Mouse (Mus musculus) forebrain, embryonic 11.5 days (tissue): Measurements from ENCODE around the gene Gabrr3. TPM values are rescaled to one million over a fixed set of nuclear protein-coding genes. Genes with fewer than 3 reads are reported as not detected.

Experiments used
- ATAC-seq: fragments of 200-750 bp; cut with Nextera tagmentation; replicated peaks from 2 replicates; pipeline ENCODE4 v1.8.0; 2017; ENCODE audit warnings: moderate TSS enrichment; ENCODE audit not compliant: low FRiP score
- DNase-seq: peaks from one replicate; pipeline ENCODE4 v3.0.0-alpha.2; 2017; ENCODE audit warnings: low spot score
- H3K27ac ChIP-seq: fragments of 300-500 bp; sonication (generic); 2 replicates; pipeline ENCODE4 v1.5.1; 2014; ENCODE audit warnings: low read depth, low read length
- H3K27me3 ChIP-seq: fragments of 300-500 bp; sonication (generic); 2 replicates; pipeline ENCODE4 v1.6.1; 2014; ENCODE audit warnings: mild to moderate bottlenecking, low read length, mixed read lengths; ENCODE audit not compliant: control insufficient read depth, insufficient read depth
- H3K36me3 ChIP-seq: fragments of 300-500 bp; sonication (generic); 2 replicates; pipeline ENCODE4 v1.6.1; 2014; ENCODE audit warnings: mild to moderate bottlenecking, low read length, moderate library complexity, mixed read lengths; ENCODE audit not compliant: control insufficient read depth, insufficient read depth
- H3K4me1 ChIP-seq: fragments of 300-500 bp; sonication (generic); replicated peaks from 2 replicates; pipeline ENCODE4 v1.6.1; 2014; ENCODE audit warnings: low read length, mixed read lengths; ENCODE audit not compliant: control insufficient read depth, insufficient read depth
- H3K4me2 ChIP-seq: fragments of 300-500 bp; sonication (generic); 2 replicates; pipeline ENCODE4 v1.6.1; 2014; ENCODE audit warnings: low read depth, mild to moderate bottlenecking, low read length, moderate library complexity, mixed read lengths; ENCODE audit not compliant: severe bottlenecking
- H3K4me3 ChIP-seq: fragments of 300-500 bp; sonication (generic); 2 replicates; pipeline ENCODE4 v1.5.1; 2014; ENCODE audit warnings: low read depth, low read length
- H3K9ac ChIP-seq: fragments of 300-500 bp; sonication (generic); 2 replicates; pipeline ENCODE4 v1.6.1; 2014; ENCODE audit warnings: low read length
- H3K9me3 ChIP-seq: fragments of 300-500 bp; sonication (generic); 2 replicates; pipeline ENCODE4 v1.6.1; 2016; ENCODE audit warnings: low read length, mixed read lengths; ENCODE audit not compliant: control insufficient read depth
- WGBS: fragments of 180-500 bp; shearing (Covaris S2); extraction: QIAGEN DNeasy Blood & Tissue Kit; methylation state at CpG from one replicate; pipeline ENCODE4 v1.1.7; 2014; 5-methylcytosine and 5-hydroxymethylcytosine counted together
- polyA plus RNA-seq: library from polyadenylated mRNA; unstranded; fragments of >200 nt; fragmentation: Nextera tagmentation; extraction: Ambion mirVana; gene quantifications from 2 replicates; pipeline ENCODE4 v1.2.1, GENCODE M21; 2014

Gene Gabrr3
- polyA plus RNA-seq, 1 experiment from 2014 or later, result 0.07 TPM

- ATAC-seq, result no peak
- Histone ChIP-seq H3K9ac (no peak overlapping the region), H3K36me3 (no peaks in the 10 kb centered on the region), H3K27ac (no peak overlapping the region), H3K4me1 (no peaks in the 10 kb centered on the region), H3K4me3 (no peak overlapping the region), H3K27me3 (no peaks in the 10 kb centered on the region), H3K4me2 (no peak overlapping the region), H3K9me3 (no peaks in the 10 kb centered on the region)
- 78% methylated on average over 4 of the region's 4 CpGs for WGBS
- no peak for DNase-seq
Measured at GRCm38 (mm10) chr16:59413475-59413874, 6.3 kb downstream of the Gabrr3 start.

DNA sequence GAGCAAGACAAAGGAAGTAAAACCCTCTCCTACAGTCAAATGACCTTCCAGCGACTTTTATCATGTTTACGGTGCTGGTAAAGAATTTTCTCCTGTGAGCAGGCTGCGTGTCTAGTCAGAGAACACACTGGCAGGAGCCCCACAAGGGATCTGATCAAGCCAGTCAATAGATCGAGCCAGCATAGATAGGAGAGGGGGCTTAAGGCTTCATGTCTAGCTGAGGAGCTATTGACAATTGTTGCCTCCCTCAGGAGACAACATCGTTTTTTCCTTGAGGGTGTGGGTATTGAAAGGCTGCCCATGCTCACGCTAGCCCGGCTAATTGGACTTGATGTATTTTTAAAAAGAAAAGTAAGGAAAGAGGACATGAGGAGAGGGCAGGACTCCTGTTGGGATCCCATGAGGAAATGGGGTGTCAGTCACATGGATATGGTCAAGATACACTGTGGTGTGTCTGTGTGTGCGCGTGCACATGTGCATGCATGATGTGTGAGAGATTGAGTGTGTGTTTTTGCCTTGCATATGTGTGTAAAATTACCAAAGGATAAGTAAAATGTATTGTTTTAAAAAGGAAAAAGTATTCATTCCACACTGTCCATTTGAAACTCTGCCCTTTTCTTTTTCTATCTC lies 13.2 kb downstream of the Gabrr3 start:
- Histone ChIP-seq H3K4me3 (no peak overlapping the region), H3K4me2 (no peak overlapping the region), H3K27ac (no peak overlapping the region), H3K27me3 (no peaks in the 10 kb centered on the region), H3K36me3 (no peaks in the 10 kb centered on the region), H3K9ac (no peak overlapping the region), H3K4me1 (no peaks in the 10 kb centered on the region), H3K9me3 (no peaks in the 10 kb centered on the region)
- WGBS, result 66% methylated on average over 9 of the region's 9 CpGs
- ATAC-seq (0 out of 2 replicates have a peak, but pooled peaks have one; percentile 53), DNase-seq (no peak)

DNA sequence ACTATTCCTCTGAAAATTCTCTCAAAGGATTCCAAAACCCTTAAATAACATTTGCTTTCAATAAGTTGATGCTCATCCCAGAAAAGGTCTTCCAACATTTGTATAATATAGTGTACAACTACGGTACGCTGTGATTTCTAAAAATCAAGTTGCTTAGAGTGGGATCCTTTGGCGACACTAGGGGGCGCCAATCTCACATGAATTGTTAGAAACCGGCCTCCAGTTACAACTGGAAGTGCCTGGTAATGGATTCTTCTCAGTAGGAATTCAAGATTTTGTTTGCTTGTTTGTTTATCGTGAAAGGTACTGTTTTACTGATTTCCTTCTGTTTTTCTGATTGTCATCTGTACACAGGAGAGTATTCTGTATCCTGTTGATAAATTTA lies 13.7 kb downstream of the Gabrr3 start:
- Histone ChIP-seq H3K27ac (no peak overlapping the region), H3K4me1 (no peaks in the 10 kb centered on the region), H3K9me3 (no peaks in the 10 kb centered on the region), H3K36me3 (no peaks in the 10 kb centered on the region), H3K9ac (no peak overlapping the region), H3K4me3 (no peak overlapping the region), H3K4me2 (no peak overlapping the region), H3K27me3 (no peaks in the 10 kb centered on the region)
- 16% methylated on average over 6 of the region's 6 CpGs for WGBS
- peak; percentile 85 for ATAC-seq
- peak; percentile 79 for DNase-seq

- no peaks in the 10 kb centered on the region for H3K36me3 ChIP-seq
- no peak overlapping the region for H3K27ac ChIP-seq
- DNase-seq, result no peak
- ATAC-seq, result no peak
- WGBS, result 62% methylated on average over 13 of the region's 13 CpGs
- H3K4me2 ChIP-seq, result no peak overlapping the region
- H3K4me1 ChIP-seq, result no peaks in the 10 kb centered on the region
- H3K9ac ChIP-seq, result no peak overlapping the region
- H3K27me3 ChIP-seq, result no peaks in the 10 kb centered on the region
- H3K4me3 ChIP-seq, result no peak overlapping the region
- H3K9me3 ChIP-seq, result no peaks in the 10 kb centered on the region
Measured at GRCm38 (mm10) chr16:59421571-59422345, 14.6 kb downstream of the Gabrr3 start.

GRCm38 (mm10) chr16:59427960-59428359 lies 20.8 kb downstream of the Gabrr3 start:
- WGBS, result 81% methylated on average over 7 of the region's 7 CpGs

DNA sequence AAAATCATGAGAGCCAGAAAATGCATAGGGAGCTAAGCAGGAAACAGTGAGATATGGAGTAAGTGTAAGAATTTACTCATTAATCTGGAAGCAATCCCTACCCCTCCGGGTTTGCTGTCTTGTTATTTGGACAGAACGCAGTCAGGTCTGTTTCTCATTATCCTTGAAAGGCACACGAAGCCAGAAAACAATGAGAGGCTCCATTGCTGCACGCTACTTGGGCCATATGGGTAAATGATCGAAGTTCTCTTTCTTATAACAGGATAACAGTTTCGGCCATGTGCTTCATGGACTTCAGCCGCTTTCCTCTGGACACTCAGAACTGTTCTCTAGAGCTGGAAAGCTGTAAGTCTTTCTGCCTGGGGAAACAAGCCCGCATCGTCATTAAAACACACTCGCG lies 26.0 kb downstream of the Gabrr3 start:
- Histone ChIP-seq H3K9ac (no peak overlapping the region), H3K36me3 (no peaks in the 10 kb centered on the region), H3K4me3 (no peak overlapping the region), H3K27ac (no peak overlapping the region), H3K9me3 (no peaks in the 10 kb centered on the region), H3K27me3 (no peaks in the 10 kb centered on the region), H3K4me1 (no peaks in the 10 kb centered on the region), H3K4me2 (no peak overlapping the region)
- 79% methylated on average over 11 of the region's 11 CpGs for WGBS
- ATAC-seq (no peak), DNase-seq (no peak)

More at GRCm38 (mm10) chr16:59427960-59428359, 20.8 kb downstream of the Gabrr3 start:
- ATAC-seq (no peak), DNase-seq (no peak)
- no peak overlapping the region for H3K4me2 ChIP-seq
- H3K27me3 ChIP-seq, result no peaks in the 10 kb centered on the region
- H3K9me3 ChIP-seq, result no peaks in the 10 kb centered on the region
- no peaks in the 10 kb centered on the region for H3K4me1 ChIP-seq
- no peak overlapping the region for H3K27ac ChIP-seq
- no peak overlapping the region for H3K9ac ChIP-seq
- H3K4me3 ChIP-seq, result no peak overlapping the region
- H3K36me3 ChIP-seq, result no peaks in the 10 kb centered on the region

GRCm38 (mm10) chr16:59444880-59445559 lies 37.9 kb downstream of the Gabrr3 start:
- H3K36me3 ChIP-seq, result no peaks in the 10 kb centered on the region
- DNase-seq (no peak), ATAC-seq (no peak)
- no peak overlapping the region for H3K4me2 ChIP-seq
- no peaks in the 10 kb centered on the region for H3K27me3 ChIP-seq
- 91% methylated on average over 7 of the region's 7 CpGs for WGBS
- no peak overlapping the region for H3K9ac ChIP-seq
- no peaks in the 10 kb centered on the region for H3K9me3 ChIP-seq
- H3K4me1 ChIP-seq, result no peaks in the 10 kb centered on the region
- H3K27ac ChIP-seq, result no peak overlapping the region
- H3K4me3 ChIP-seq, result no peak overlapping the region

GRCm38 (mm10) chr16:59448181-59448580 lies 41.0 kb downstream of the Gabrr3 start:
- H3K27me3 ChIP-seq, result no peaks in the 10 kb centered on the region
- DNase-seq (no peak), ATAC-seq (no peak)
- H3K9ac ChIP-seq, result no peak overlapping the region
- H3K4me3 ChIP-seq, result no peak overlapping the region
- H3K36me3 ChIP-seq, result no peaks in the 10 kb centered on the region
- H3K4me2 ChIP-seq, result no peak overlapping the region
- no peak overlapping the region for H3K27ac ChIP-seq
- WGBS, result 74% methylated on average over 1 of the region's 1 CpGs
- no peaks in the 10 kb centered on the region for H3K4me1 ChIP-seq
- no peaks in the 10 kb centered on the region for H3K9me3 ChIP-seq
